8 mouse cellular contexts compared by ENCODE assay signal in the genomic region with DNA sequence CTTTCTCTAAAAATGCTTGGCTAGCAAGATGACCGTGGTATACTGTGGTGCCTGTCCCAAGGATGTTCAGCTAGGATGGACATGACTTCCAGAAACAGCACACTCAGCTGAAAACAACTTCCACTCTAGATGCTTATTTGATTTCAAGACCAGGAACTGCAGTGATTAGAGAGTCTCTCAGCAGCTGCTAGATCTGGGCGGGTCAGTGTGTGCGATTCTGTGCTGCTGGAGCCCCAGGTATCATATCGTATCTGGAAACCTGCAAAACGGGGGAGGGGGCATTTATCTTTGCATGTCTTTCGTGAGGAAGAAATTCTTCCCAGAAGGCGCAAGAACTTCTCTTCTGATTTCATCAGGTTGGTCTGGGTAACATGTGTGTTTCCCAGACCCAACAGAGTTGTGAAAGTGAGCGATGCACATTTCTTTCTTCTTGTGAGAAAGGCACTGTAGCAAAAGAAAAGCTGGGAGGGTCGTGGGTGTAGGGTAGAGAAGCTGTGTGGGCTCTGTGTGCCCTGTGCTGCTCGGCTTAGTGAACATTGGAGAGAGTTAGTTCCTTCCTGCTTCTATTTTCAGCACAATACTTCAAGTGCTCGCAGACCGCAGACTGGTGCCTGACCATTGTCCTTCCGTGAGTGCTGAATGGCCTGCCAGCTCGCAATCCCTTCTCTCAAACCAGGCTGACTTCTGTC.
DNase-seq lines count a peak whose midpoint lies in the region; ATAC-seq and TF ChIP-seq lines count a peak whose summit lies in the region.

No protein-coding gene starts in this region.

- no peak for TF ChIP-seq POLR2A in liver, adult 2 months (IDR thresholded peaks at IDR 0.05; ENCODE audit: extremely low read depth, insufficient read depth, low read length)

- peak overlapping the region; percentile 45 for H3K4me2 ChIP-seq in heart, postnatal 0 days (ENCODE audit: low read depth, low read length)
- no peak overlapping the region for H3K4me2 ChIP-seq in stomach, embryonic 15.5 days
- no peak overlapping the region for H3K4me2 ChIP-seq in forebrain, embryonic 16.5 days (ENCODE audit: low read length)

- peak; percentile 85 for ATAC-seq in heart, postnatal 0 days (ENCODE audit: insufficient read depth, low read depth)
- ATAC-seq in stomach, embryonic 15.5 days (ENCODE audit: insufficient read depth, low FRiP score, low read depth): no peak
- no peak for ATAC-seq in monocyte, adult 5-6 weeks (replicated peaks; ENCODE audit: insufficient number of reproducible peaks, low FRiP score, low TSS enrichment, poor library complexity, severe bottlenecking)
- ATAC-seq in forebrain, embryonic 16.5 days: no peak

- no peaks in the 10 kb centered on the region for H3K27me3 ChIP-seq in heart, postnatal 0 days (ENCODE audit: control insufficient read depth, insufficient read depth, low read length)
- H3K27me3 ChIP-seq in liver, adult 2 months (ENCODE audit: control insufficient read depth, insufficient read depth, low read length): no peaks in the 10 kb centered on the region
- no peaks in the 10 kb centered on the region for H3K27me3 ChIP-seq in stomach, embryonic 15.5 days (replicated peaks)
- no peaks in the 10 kb centered on the region for H3K27me3 ChIP-seq in forebrain, embryonic 10.5 days (ENCODE audit: poor library complexity, severe bottlenecking)
- no peaks in the 10 kb centered on the region for H3K27me3 ChIP-seq in forebrain, embryonic 16.5 days (replicated peaks; ENCODE audit: control insufficient read depth, insufficient read depth, low read length)

- H3K9ac ChIP-seq in heart, postnatal 0 days (replicated peaks; ENCODE audit: low read depth, low read length): 0 out of 2 replicates have a peak overlapping the region, but pooled peaks have one; percentile 20
- no peak overlapping the region; the same call in 1 of the 2 replicates for H3K9ac ChIP-seq in liver, adult 2 months (ENCODE audit: low read depth, low read length)
- H3K9ac ChIP-seq in stomach, embryonic 15.5 days: no peak overlapping the region
- H3K9ac ChIP-seq in forebrain, embryonic 16.5 days (replicated peaks; ENCODE audit: low read depth, low read length): no peak overlapping the region

- H3K79me2 ChIP-seq in liver, adult 2 months (ENCODE audit: control insufficient read depth, insufficient read depth, low read length): no peaks in the 10 kb centered on the region

- no peak for TF ChIP-seq EP300 in heart, postnatal 0 days (IDR thresholded peaks at IDR 0.05; ENCODE audit: low read depth)

- peak; percentile 4 for DNase-seq in right cerebral cortex, postnatal 14 days
- DNase-seq in right cerebral cortex, adult 18-20 months: no peak
- peak; percentile 62 for DNase-seq in heart, postnatal 0 days (ENCODE audit: low spot score)
- DNase-seq in liver, adult 2 months (ENCODE audit: extremely low read depth, low read depth, low spot score): peak; percentile 15
- DNase-seq in forebrain, embryonic 10.5 days (ENCODE audit: extremely low spot score, low spot score): no peak

- peak overlapping the region; percentile 77 for H3K27ac ChIP-seq in heart, postnatal 0 days (ENCODE audit: low read depth)
- H3K27ac ChIP-seq in liver, adult 2 months (replicated peaks; ENCODE audit: insufficient read depth, low read depth, low read length): peak overlapping the region; percentile 56
- H3K27ac ChIP-seq in stomach, embryonic 15.5 days: peak overlapping the region; percentile 31; the same call in 1 of the 2 replicates
- no peak overlapping the region for H3K27ac ChIP-seq in forebrain, embryonic 10.5 days
- no peak overlapping the region for H3K27ac ChIP-seq in forebrain, embryonic 16.5 days (ENCODE audit: low read length)

- 17% methylated on average over 14 of the region's 14 CpGs for WGBS in heart, postnatal 0 days
- WGBS in liver, adult 2 months: 59% methylated on average over 14 of the region's 14 CpGs
- WGBS in stomach, embryonic 15.5 days: 55% methylated on average over 14 of the region's 14 CpGs
- WGBS in forebrain, embryonic 10.5 days: 78% methylated on average over 14 of the region's 14 CpGs
- 69% methylated on average over 14 of the region's 14 CpGs for WGBS in forebrain, embryonic 16.5 days

- H3K4me1 ChIP-seq in heart, postnatal 0 days (ENCODE audit: control insufficient read depth, insufficient read depth): peaks cover 11% of the 10 kb centered on the region
- no peaks in the 10 kb centered on the region for H3K4me1 ChIP-seq in liver, adult 2 months (ENCODE audit: control insufficient read depth, insufficient read depth, low read length)
- no peaks in the 10 kb centered on the region for H3K4me1 ChIP-seq in stomach, embryonic 15.5 days
- no peaks in the 10 kb centered on the region for H3K4me1 ChIP-seq in forebrain, embryonic 10.5 days
- no peaks in the 10 kb centered on the region for H3K4me1 ChIP-seq in forebrain, embryonic 16.5 days (replicated peaks; ENCODE audit: control insufficient read depth, insufficient read depth, low read length)

- peak overlapping the region; percentile 20 for H3K4me3 ChIP-seq in heart, postnatal 0 days (ENCODE audit: low read depth, low read length)
- no peak overlapping the region for H3K4me3 ChIP-seq in liver, adult 2 months (ENCODE audit: insufficient read depth, low read depth, low read length)
- H3K4me3 ChIP-seq in stomach, embryonic 15.5 days (replicated peaks): no peak overlapping the region
- no peak overlapping the region for H3K4me3 ChIP-seq in forebrain, embryonic 10.5 days
- H3K4me3 ChIP-seq in forebrain, embryonic 16.5 days (replicated peaks; ENCODE audit: low read length): no peak overlapping the region

- no peaks in the 10 kb centered on the region for H3K36me3 ChIP-seq in heart, postnatal 0 days (replicated peaks; ENCODE audit: control insufficient read depth, insufficient read depth, low read length)
- no peaks in the 10 kb centered on the region for H3K36me3 ChIP-seq in liver, adult 2 months (ENCODE audit: control insufficient read depth, insufficient read depth, low read length)
- H3K36me3 ChIP-seq in stomach, embryonic 15.5 days: no peaks in the 10 kb centered on the region
- no peaks in the 10 kb centered on the region for H3K36me3 ChIP-seq in forebrain, embryonic 10.5 days (replicated peaks)
- H3K36me3 ChIP-seq in forebrain, embryonic 16.5 days (ENCODE audit: control insufficient read depth, insufficient read depth): no peaks in the 10 kb centered on the region

- no peaks in the 10 kb centered on the region for H3K9me3 ChIP-seq in heart, postnatal 0 days (replicated peaks; ENCODE audit: control insufficient read depth, low read length)
- H3K9me3 ChIP-seq in stomach, embryonic 15.5 days: no peaks in the 10 kb centered on the region
- H3K9me3 ChIP-seq in forebrain, embryonic 10.5 days: no peaks in the 10 kb centered on the region
- H3K9me3 ChIP-seq in forebrain, embryonic 16.5 days (ENCODE audit: control insufficient read depth, low read length): no peaks in the 10 kb centered on the region

- TF ChIP-seq CTCF in heart, postnatal 0 days (IDR thresholded peaks at IDR 0.05; ENCODE audit: low read depth): no peak
- no peak for TF ChIP-seq CTCF in liver, adult 2 months (IDR thresholded peaks at IDR 0.05; ENCODE audit: low read depth, low read length)

Comparison
In these comparisons a context has a peak if more than half of its experiments do, and no peak if none do; other contexts are left out.
1. DNase-seq: peak in right cerebral cortex, postnatal 14 days (single experiment), heart, postnatal 0 days (single experiment) and liver, adult 2 months (single experiment); none in right cerebral cortex, adult 18-20 months (single experiment) and forebrain, embryonic 10.5 days (single experiment).
2. H3K27ac ChIP-seq: peak in heart, postnatal 0 days (single experiment), liver, adult 2 months (single experiment) and stomach, embryonic 15.5 days (single experiment); none in forebrain, embryonic 10.5 days (single experiment) and forebrain, embryonic 16.5 days (single experiment).